Mouse (Mus musculus): Measurements from ENCODE around the gene Fam178b. TPM values are rescaled to one million over a fixed set of nuclear protein-coding genes. Genes with fewer than 3 reads are reported as not detected.

The Fam178b gene
- polyA plus RNA-seq, 1 experiment from 2014 or later, result not detected

- in situ Hi-C loops (cut with MboI; ENCODE audit: low pct_unique_long_range_greater_than_20kb), result no loop called here
- ChIA-PET CTCF (interaction anchor here (1.2 kb wide), 1 partner anchor 64 kb away, joined by 4 read pairs; the partner anchor contains the start of gene Ankrd39), POLR2A (no interaction called here)
- no peak for TF ChIP-seq CTCF (IDR thresholded peaks at IDR 0.05)
- DNase-seq (ENCODE audit: low read depth, low spot score) (no peak), ATAC-seq (no peak)
- H3K27me3 ChIP-seq, result peaks cover 4% of the 10 kb centered on the region
Observed at GRCm38 (mm10) chr1:36611449-36612123, 71.4 kb downstream of the Fam178b start.

GRCm38 (mm10) chr1:36608211-36608610, 74.8 kb downstream of the Fam178b start:
- ATAC-seq, result no peak
- TF ChIP-seq CTCF (IDR thresholded peaks at IDR 0.05), result no peak
- ChIA-PET POLR2A (no interaction called here), CTCF (interaction anchor here (1.2 kb wide), 1 partner anchor 76 kb away, joined by 3 read pairs; no protein-coding TSS in a partner anchor)
- H3K27me3 ChIP-seq, result peaks cover 4% of the 10 kb centered on the region
- in situ Hi-C loops (cut with MboI; ENCODE audit: low pct_unique_long_range_greater_than_20kb), result no loop called here
- DNase-seq (ENCODE audit: low read depth, low spot score), result no peak

GRCm38 (mm10) chr1:36606951-36607350, 76.0 kb downstream of the Fam178b start:
- no peak for ATAC-seq
- CTCF ChIA-PET, result no interaction called here
- POLR2A ChIA-PET, result no interaction called here
- in situ Hi-C loops (cut with MboI; ENCODE audit: low pct_unique_long_range_greater_than_20kb), result no loop called here
- TF ChIP-seq CTCF (IDR thresholded peaks at IDR 0.05), result no peak
- no peak for DNase-seq (ENCODE audit: low read depth, low spot score)
- peaks cover 4% of the 10 kb centered on the region for H3K27me3 ChIP-seq

- ATAC-seq, result no peak
- no peak for DNase-seq (ENCODE audit: low read depth, low spot score)
- H3K27me3 ChIP-seq, result peaks cover 4% of the 10 kb centered on the region
- no peak for TF ChIP-seq CTCF (IDR thresholded peaks at IDR 0.05)
- POLR2A ChIA-PET, result no interaction called here
- in situ Hi-C loops (cut with MboI; ENCODE audit: low pct_unique_long_range_greater_than_20kb), result no loop called here
- CTCF ChIA-PET, result interaction anchor here (1.3 kb wide), 1 partner anchor 31 kb away, joined by 3 read pairs; no protein-coding TSS in a partner anchor
Observed at GRCm38 (mm10) chr1:36604254-36605156, 78.5 kb downstream of the Fam178b start.

- peaks cover 4% of the 10 kb centered on the region for H3K27me3 ChIP-seq
- no peak for ATAC-seq
- no peak for DNase-seq (ENCODE audit: low read depth, low spot score)
- POLR2A ChIA-PET, result no interaction called here
- TF ChIP-seq CTCF (IDR thresholded peaks at IDR 0.05), result no peak
- CTCF ChIA-PET, result no interaction called here
- in situ Hi-C loops (cut with MboI; ENCODE audit: low pct_unique_long_range_greater_than_20kb), result no loop called here
Observed at GRCm38 (mm10) chr1:36603361-36603760, 79.6 kb downstream of the Fam178b start.

- TF ChIP-seq CTCF (IDR thresholded peaks at IDR 0.05), result no peak
- H3K27me3 ChIP-seq, result peaks cover 4% of the 10 kb centered on the region
- no peak for ATAC-seq
- POLR2A ChIA-PET, result no interaction called here
- DNase-seq (ENCODE audit: low read depth, low spot score), result no peak
- in situ Hi-C loops (cut with MboI; ENCODE audit: low pct_unique_long_range_greater_than_20kb), result no loop called here
- CTCF ChIA-PET, result no interaction called here
Observed at GRCm38 (mm10) chr1:36602271-36602670, 80.7 kb downstream of the Fam178b start.

GRCm38 (mm10) chr1:36598411-36598810, 84.6 kb downstream of the Fam178b start:
- in situ Hi-C loops (cut with MboI; ENCODE audit: low pct_unique_long_range_greater_than_20kb), result no loop called here
- ChIA-PET POLR2A (interaction anchor here (0.7 kb wide), 1 partner anchor 11 kb away, joined by 4 read pairs; no protein-coding TSS in a partner anchor), CTCF (no interaction called here)
- ATAC-seq (no peak), DNase-seq (ENCODE audit: low read depth, low spot score) (no peak)
- no peaks in the 10 kb centered on the region for H3K27me3 ChIP-seq
- TF ChIP-seq CTCF (IDR thresholded peaks at IDR 0.05), result no peak

GRCm38 (mm10) chr1:36596114-36596513, 86.9 kb downstream of the Fam178b start:
- POLR2A ChIA-PET, result interaction anchor here (0.7 kb wide), 1 partner anchor 36 kb away, joined by 3 read pairs; no protein-coding TSS in a partner anchor
- no peak for ATAC-seq
- DNase-seq (ENCODE audit: low read depth, low spot score), result no peak
- in situ Hi-C loops (cut with MboI; ENCODE audit: low pct_unique_long_range_greater_than_20kb), result no loop called here
- H3K27me3 ChIP-seq, result no peaks in the 10 kb centered on the region
- CTCF ChIA-PET, result no interaction called here
- no peak for TF ChIP-seq CTCF (IDR thresholded peaks at IDR 0.05)

- ATAC-seq (no peak), DNase-seq (ENCODE audit: low read depth, low spot score) (no peak)
- ChIA-PET CTCF (no interaction called here), POLR2A (no interaction called here)
- no peak for TF ChIP-seq CTCF (IDR thresholded peaks at IDR 0.05)
- in situ Hi-C loops (cut with MboI; ENCODE audit: low pct_unique_long_range_greater_than_20kb), result no loop called here
- no peaks in the 10 kb centered on the region for H3K27me3 ChIP-seq
Observed at GRCm38 (mm10) chr1:36595167-36595931, 87.6 kb downstream of the Fam178b start.

- TF ChIP-seq CTCF (IDR thresholded peaks at IDR 0.05), result no peak
- no peak for DNase-seq (ENCODE audit: low read depth, low spot score)
- ChIA-PET CTCF (no interaction called here), POLR2A (no interaction called here)
- no peaks in the 10 kb centered on the region for H3K27me3 ChIP-seq
- in situ Hi-C loops (cut with MboI; ENCODE audit: low pct_unique_long_range_greater_than_20kb), result no loop called here
- no peak for ATAC-seq
Observed at GRCm38 (mm10) chr1:36593099-36593498, 89.9 kb downstream of the Fam178b start.
